Mouse (Mus musculus) embryonic fibroblast, embryonic 13.5 days (primary cell): ENCODE measurements around the gene Gm20388. TPM values are rescaled to one million over a fixed set of nuclear protein-coding genes. Genes with fewer than 3 reads are reported as not detected.
A peak's percentile ranks its signal among the peaks of the same experiment; 100 is the strongest.
"Not testable (repeated sequence)": the region's sequence is repeated elsewhere in the genome, so short reads cannot be mapped to it uniquely, and the experiment has no call there.

Source experiments
- H3K27ac ChIP-seq: 2 replicates; pipeline ENCODE4 v1.5.1; 2012; ENCODE audit warnings: low read length, control low read depth, inconsistent platforms; ENCODE audit not compliant: insufficient read depth
- H3K4me1 ChIP-seq: 2 replicates; pipeline ENCODE4 v1.6.1; 2011; ENCODE audit warnings: low read length; ENCODE audit not compliant: control insufficient read depth, insufficient read depth
- H3K4me3 ChIP-seq: 2 replicates; pipeline ENCODE4 v1.5.1; 2011; ENCODE audit warnings: mild to moderate bottlenecking, control low read depth, low read length; ENCODE audit not compliant: insufficient read depth
- CTCF ChIP-seq: IDR thresholded peaks from 2 replicates; pipeline ENCODE4 v1.5.1; 2011; ENCODE audit warnings: mild to moderate bottlenecking, control low read depth, low read length, moderate library complexity, borderline replicate concordance; ENCODE audit not compliant: insufficient read depth
- POLR2A ChIP-seq: IDR thresholded peaks from 2 replicates; pipeline ENCODE4 v1.6.1; 2011; ENCODE audit warnings: low read depth, mild to moderate bottlenecking, control low read depth, low read length, moderate library complexity
- polyA plus RNA-seq: library from polyadenylated mRNA; stranded (reverse); fragments of >200 nt; gene quantifications from 2 replicates; pipeline ENCODE4 v1.2.4, GENCODE M21; 2011; ENCODE audit warnings: low read depth; ENCODE audit not compliant: missing spikeins, insufficient read length

The Gm20388 gene
- polyA plus RNA-seq, 1 experiment, result 82.8 TPM

GRCm38 (mm10) chr8:123444131-123444530 lies 3533.5 kb downstream of the Gm20388 start:
- H3K4me1 ChIP-seq, result no peaks in the 10 kb centered on the region; the same call in 1 of the 2 replicates
- no peak for TF ChIP-seq POLR2A
- TF ChIP-seq CTCF, result no peak
- no peak overlapping the region for H3K27ac ChIP-seq
- 0 out of 2 replicates have a peak overlapping the region, but pooled peaks have one; percentile 85 for H3K4me3 ChIP-seq

GRCm38 (mm10) chr8:123445981-123446380 lies 3535.3 kb downstream of the Gm20388 start:
- Histone ChIP-seq H3K4me1 (no peaks in the 10 kb centered on the region; the same call in 1 of the 2 replicates), H3K4me3 (no peak overlapping the region), H3K27ac (no peak overlapping the region)
- TF ChIP-seq CTCF (no peak), POLR2A (no peak)

GRCm38 (mm10) chr8:123446799-123447198 lies 3536.2 kb downstream of the Gm20388 start:
- Histone ChIP-seq H3K4me3 (no peak overlapping the region), H3K27ac (no peak overlapping the region), H3K4me1 (no peaks in the 10 kb centered on the region; the same call in 1 of the 2 replicates)
- TF ChIP-seq POLR2A (no peak), CTCF (no peak)

GRCm38 (mm10) chr8:123450783-123451182 lies 3540.1 kb downstream of the Gm20388 start:
- no peaks in the 10 kb centered on the region for H3K4me1 ChIP-seq
- no peak overlapping the region for H3K4me3 ChIP-seq
- TF ChIP-seq POLR2A (no peak), CTCF (no peak)
- no peak overlapping the region for H3K27ac ChIP-seq

- H3K27ac ChIP-seq, H3K4me3 ChIP-seq, H3K4me1 ChIP-seq: not testable (repeated sequence)
These were observed 3541.1 kb downstream of the Gm20388 start for GRCm38 (mm10) chr8:123451747-123452146.

- Histone ChIP-seq H3K4me3 (no peak overlapping the region), H3K4me1 (no peaks in the 10 kb centered on the region), H3K27ac (no peak overlapping the region)
- TF ChIP-seq POLR2A, result no peak
- TF ChIP-seq CTCF, result no peak
These were observed 3541.5 kb downstream of the Gm20388 start for GRCm38 (mm10) chr8:123452149-123452548.

GRCm38 (mm10) chr8:123453291-123453690 lies 3542.7 kb downstream of the Gm20388 start:
- H3K4me1 ChIP-seq, result no peaks in the 10 kb centered on the region
- H3K4me3 ChIP-seq, result no peak overlapping the region
- no peak overlapping the region for H3K27ac ChIP-seq
- TF ChIP-seq CTCF (no peak), POLR2A (no peak)

- no peaks in the 10 kb centered on the region for H3K4me1 ChIP-seq
- TF ChIP-seq CTCF, result no peak
- no peak for TF ChIP-seq POLR2A
- no peak overlapping the region for H3K4me3 ChIP-seq
- H3K27ac ChIP-seq, result no peak overlapping the region
These were observed 3543.3 kb downstream of the Gm20388 start for GRCm38 (mm10) chr8:123453951-123454350.

GRCm38 (mm10) chr8:123454559-123454958 lies 3543.9 kb downstream of the Gm20388 start:
- Histone ChIP-seq H3K4me1 (no peaks in the 10 kb centered on the region), H3K4me3 (no peak overlapping the region), H3K27ac (no peak overlapping the region)
- no peak for TF ChIP-seq POLR2A
- no peak for TF ChIP-seq CTCF

GRCm38 (mm10) chr8:123463651-123464050 lies 3553.0 kb downstream of the Gm20388 start:
- TF ChIP-seq CTCF, result no peak
- 0 out of 2 replicates have a peak, but pooled peaks cover 2% of the 10 kb centered on the region for H3K4me1 ChIP-seq
- H3K27ac ChIP-seq, result no peak overlapping the region
- no peak overlapping the region for H3K4me3 ChIP-seq

GRCm38 (mm10) chr8:123467476-123467875 lies 3556.8 kb downstream of the Gm20388 start:
- no peak overlapping the region for H3K4me3 ChIP-seq
- TF ChIP-seq POLR2A (no peak), CTCF (no peak)
- 0 out of 2 replicates have a peak, but pooled peaks cover 2% of the 10 kb centered on the region for H3K4me1 ChIP-seq
- H3K27ac ChIP-seq, result no peak overlapping the region

- not testable (repeated sequence) for H3K4me1 ChIP-seq, H3K4me3 ChIP-seq, H3K27ac ChIP-seq
These were observed 3562.3 kb downstream of the Gm20388 start for GRCm38 (mm10) chr8:123472991-123473390.

GRCm38 (mm10) chr8:123474549-123474948 lies 3563.9 kb downstream of the Gm20388 start:
- H3K4me1 ChIP-seq, H3K27ac ChIP-seq, H3K4me3 ChIP-seq: not testable (repeated sequence)
